Mouse (Mus musculus) spleen, embryonic (tissue): ENCODE measurements at regions not wholly inside any gene's neighbourhood (a gene's known extent, or its start where the extent isn't known, plus 50 kb on each side); places are given as distances from the start of the nearest gene placed in this dataset.

Source experiments
- CTCF ChIA-PET: fragments of 350-600 bp; sonication (Branson Sonifier 250); formaldehyde crosslinking; loops from one replicate; lab custom pipeline; 2022; lab: Charles Lee

DNA sequence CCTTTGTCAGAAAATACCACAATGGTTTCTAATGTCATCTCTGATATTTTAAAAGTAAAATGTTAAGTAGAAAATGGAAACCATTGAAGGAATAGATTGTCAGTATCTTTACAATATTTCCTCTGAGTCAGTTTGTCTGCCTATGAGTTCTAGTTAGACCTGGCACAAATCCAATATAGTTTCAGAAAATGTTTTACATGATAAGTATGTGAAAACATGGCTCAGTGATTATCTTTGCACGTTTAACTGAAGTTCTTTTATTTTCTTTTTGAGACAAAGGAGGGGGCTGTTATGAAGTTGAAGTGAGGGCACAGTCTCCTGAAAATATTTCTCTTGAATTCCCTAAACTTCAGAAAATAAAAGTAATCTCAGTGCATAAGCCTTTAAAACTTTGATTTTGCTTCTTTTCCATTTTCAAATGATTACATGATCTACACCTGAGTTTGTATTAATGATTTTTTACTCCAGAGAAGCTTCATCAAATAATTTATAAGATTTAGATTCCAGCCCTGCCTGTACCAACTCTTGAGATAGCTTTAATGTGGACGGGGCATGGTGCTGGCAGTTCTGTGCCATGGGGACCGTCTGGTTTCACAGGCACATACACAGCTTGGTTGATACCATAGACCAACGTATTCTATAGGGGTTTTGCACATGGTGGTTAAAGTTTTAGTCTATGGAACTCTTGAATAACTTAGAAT lies 336.5 kb downstream of the Pdha2 start:
- CTCF ChIA-PET = no interaction called here

DNA sequence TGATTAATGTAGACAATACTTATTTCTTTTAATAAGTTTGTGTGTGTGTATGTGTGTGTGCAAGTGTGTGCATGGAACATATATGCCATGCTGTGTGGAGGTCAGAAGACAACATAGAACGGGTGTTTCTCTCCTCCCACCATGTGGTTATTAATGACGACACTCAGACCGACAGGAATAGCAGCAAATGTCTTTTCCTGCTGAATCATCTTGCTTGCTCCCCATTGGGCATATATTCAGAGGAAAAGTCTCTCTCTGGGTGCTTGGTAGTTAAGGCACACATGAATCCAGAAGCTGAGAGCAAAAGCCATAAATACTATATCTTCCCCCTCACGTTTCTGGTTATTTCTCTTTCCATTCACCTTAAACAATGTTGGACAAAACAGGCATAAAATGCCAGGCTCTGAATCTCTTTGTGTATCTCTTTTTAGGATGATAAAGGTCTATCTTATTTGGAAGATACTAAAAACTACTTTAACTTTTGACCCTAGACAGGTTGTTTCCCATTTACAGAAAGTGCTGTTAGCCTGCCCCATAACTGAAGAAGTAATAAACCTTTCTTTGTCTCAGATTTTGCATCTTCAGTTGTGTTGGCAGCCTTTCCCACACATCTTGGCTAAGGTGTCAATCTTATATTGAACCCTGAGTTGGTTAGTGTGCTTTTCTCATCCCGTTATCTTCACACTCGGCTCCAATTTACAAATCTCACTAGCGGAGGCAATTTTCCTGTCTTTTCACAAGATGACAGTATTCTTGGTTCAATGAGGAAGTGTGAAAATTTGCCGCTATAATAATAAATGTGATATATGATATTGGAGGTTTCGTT lies 337.9 kb downstream of the Pdha2 start:
- CTCF ChIA-PET = no interaction called here

DNA sequence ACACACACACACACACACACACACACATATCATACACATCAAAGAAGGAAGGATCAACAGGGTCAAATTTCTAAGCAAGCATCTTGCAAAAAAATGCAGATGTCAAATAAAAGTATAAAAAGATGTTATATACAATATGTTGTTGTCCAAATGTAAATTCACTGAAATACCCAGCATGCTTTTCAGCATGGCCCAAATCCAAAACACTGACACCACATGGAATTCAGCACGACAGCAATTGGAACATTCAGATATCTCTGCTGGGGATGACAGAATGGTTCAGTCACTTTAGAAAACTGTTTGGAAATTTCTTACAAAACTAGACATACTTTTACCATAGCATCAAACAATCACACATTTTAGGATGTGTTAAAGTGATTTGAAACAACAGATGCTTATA lies 339.6 kb downstream of the Pdha2 start:
- CTCF ChIA-PET = no interaction called here

DNA sequence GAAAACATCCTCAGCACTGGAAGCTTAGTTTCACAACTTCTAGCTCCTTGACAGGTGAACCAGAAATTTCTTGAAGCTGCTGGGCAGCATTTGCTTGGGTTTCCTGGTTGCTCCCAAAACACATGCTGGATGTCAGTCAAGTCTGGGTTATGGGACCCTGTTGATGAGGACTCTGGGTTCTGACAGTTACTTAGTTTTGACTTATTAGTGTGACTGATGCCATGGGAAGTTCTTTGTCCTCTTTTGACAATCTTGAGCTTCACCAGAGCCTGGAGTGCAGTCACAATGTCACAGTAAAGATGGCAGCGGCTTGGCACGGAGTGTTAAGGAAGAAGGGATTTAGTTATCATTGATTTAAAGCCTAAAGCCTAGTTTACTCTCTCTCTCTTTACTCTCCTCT lies 340.9 kb downstream of the Pdha2 start:
- CTCF ChIA-PET = no interaction called here

DNA sequence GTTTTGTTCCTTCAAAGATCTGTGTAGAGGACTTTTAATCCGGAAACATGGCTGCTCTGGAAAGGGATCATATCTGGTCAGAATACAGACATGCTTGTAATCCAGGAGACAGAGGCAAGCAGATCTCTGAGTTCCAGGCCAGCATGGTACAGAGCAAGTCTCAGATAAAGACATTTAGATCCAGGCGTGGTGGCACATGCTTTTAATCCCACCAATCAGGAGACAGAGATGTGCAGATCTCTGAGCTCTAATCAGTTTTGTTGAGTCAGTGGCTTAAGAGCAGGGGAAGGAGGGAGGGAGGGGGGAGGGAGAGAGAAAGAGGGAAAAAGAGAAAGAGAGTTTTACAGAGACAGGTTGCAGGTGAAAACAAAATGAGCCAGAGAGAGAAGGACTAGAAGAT lies 372.0 kb downstream of the Pdha2 start:
- CTCF ChIA-PET = no interaction called here

DNA sequence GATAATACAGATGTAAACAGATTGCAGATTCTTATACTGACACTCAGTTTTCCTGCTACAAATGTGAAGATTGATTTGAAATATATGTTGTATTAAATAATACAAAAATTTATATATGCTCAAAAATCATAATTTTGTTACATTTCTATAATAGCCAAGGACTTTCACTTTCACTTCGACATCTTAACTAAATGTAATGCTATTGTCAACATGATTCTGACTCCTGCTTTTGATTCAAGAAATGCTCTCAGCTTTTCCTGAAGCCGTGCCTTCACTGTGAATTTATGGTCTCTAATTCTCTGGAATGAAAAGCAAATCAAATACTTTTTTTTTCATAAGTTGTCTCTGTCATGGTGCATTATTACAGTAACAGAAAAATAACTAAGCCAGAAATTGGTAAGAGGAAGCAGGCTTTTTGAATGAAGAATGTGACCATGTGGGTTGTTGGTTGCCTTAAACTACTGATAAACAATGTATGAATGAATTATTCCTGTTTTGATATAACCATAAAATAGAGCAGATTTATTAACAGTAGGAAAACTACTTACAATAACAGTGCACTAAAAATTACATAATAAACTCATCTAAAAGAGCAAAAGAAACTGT lies 374.1 kb downstream of the Pdha2 start:
- CTCF ChIA-PET = interaction anchor here (0.7 kb wide), 1 partner anchor 53 kb away, joined by 3 read pairs; no protein-coding TSS in a partner anchor

DNA sequence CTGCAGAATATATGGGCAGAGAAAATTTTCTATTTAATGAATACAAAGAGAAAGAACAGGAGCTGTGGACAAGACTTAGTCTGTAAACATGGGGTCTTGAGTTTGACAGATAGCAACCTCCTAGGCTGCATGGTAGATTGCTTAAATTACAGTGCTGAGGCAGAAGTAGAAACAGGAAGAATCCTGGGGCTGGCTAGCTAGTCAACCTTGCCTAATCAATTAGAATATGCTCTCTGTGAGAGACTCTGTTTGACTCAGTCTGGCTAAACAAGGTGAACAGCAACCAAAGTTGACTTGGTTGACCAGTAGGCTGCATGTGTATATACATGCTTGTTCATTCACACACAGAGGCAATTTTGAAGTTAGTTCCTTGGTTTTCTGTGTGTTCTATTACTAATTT lies 390.9 kb downstream of the Pdha2 start:
- CTCF ChIA-PET = no interaction called here

DNA sequence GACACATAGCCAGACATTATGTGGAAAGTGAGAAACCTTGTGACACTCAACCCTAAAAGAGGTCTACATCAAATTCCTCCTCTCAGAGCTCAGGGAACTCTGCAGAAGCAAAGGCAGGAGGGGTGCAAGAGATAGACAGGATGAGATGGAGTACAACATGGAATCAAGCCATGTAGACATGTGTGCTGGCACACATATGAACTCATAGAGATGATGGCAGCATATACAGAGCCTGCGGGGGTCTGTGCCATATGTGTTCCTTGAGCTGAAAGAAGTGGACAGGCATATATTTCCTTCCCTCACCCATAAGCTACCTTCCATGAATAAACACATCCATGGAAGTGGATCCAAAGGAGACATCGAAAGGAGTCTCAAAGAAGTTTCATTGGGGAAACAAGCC lies 406.6 kb downstream of the Pdha2 start:
- CTCF ChIA-PET = no interaction called here

DNA sequence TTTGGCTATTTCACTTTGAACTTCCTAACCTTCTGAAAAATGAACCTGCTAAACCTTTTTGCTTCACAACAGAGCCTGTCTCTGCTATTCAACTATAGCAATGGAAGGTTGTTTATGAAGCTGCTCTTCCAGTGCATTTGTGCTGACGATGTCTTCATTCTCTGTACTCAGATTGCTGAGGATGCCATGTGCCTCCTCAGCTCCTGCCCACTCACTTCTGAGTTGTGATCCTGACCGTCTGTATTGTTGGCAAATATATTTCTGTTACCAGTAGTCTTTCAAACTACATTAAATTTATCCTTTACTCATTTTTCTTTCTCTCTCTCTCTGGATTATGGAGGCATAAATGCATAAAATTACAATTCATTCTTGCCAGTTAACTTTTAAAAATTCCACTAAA lies 419.2 kb downstream of the Pdha2 start:
- CTCF ChIA-PET = no interaction called here

DNA sequence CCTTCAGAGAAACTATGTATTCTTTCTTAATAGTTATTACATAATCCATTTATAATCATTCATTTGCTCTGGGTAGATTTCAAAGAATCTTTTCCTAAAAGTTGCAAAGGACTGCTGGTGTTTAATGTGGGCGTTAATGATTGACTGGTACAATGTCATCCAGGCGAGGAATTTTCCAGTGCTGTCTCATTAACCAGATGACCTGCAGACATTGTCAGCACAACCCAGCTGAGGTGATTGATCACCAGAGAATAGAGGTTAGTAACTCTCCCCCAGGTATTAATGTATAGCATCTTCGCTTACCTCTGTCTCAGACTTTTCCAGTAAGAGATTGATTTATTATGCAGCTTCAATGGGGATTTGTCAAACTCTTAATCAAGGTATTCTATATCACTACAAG lies 426.5 kb downstream of the Pdha2 start:
- CTCF ChIA-PET = no interaction called here

DNA sequence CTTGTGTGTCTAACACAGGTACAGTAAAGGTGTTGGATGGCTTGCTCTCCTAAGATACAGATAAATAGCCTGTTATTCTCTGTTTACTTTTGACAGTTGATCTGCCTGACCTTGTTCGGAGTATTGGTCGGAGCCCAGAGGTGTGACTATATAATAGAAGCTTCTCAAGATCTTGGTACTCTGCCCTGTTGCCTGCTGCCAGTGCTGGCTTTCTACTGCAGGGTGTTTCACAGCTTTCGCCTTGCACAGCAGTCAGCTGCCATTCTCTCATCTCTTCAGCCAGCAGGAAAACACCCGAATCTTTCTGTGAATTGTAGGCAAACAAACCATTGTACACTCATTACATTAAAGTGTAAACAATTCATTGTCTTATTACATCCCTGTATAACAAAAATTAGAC lies 452.1 kb downstream of the Pdha2 start:
- CTCF ChIA-PET = no interaction called here

DNA sequence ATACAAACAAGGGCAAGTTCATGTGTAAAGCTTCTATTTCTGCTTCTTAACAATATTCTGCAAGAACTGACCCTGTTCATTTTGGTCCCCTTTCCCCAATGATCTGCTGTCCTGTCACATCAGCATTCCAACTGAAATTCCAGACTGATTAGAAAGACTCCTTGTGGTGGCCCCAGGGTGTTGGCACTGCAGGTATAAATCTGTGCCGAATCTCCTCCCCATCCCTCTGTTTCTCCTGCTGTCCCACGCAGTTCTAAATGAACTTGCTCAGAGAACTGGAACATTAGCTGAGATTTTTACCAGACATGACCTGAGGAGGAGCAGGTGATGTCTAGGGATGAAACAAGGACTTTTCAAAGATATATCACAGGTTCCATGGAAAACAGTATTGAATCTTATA lies 467.7 kb downstream of the Pdha2 start:
- CTCF ChIA-PET = no interaction called here

DNA sequence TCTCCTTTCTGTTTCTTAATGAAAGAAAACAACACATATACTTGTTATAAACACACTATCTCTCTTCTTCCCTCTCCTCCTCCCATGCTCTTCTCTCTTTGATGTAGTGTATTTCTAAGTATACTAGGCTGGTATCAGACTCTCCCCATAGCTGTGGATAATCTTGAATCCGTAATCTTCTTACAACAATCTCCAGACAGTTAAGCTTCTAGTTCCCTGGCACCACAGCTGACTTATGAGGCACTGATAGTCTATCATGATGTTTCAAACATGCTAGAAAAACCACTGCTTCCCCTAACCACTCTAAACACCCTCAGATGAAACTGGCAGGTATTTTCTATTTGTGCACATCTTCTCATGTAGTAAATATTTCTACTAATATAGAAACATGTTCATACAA lies 471.7 kb downstream of the Pdha2 start:
- CTCF ChIA-PET = no interaction called here

DNA sequence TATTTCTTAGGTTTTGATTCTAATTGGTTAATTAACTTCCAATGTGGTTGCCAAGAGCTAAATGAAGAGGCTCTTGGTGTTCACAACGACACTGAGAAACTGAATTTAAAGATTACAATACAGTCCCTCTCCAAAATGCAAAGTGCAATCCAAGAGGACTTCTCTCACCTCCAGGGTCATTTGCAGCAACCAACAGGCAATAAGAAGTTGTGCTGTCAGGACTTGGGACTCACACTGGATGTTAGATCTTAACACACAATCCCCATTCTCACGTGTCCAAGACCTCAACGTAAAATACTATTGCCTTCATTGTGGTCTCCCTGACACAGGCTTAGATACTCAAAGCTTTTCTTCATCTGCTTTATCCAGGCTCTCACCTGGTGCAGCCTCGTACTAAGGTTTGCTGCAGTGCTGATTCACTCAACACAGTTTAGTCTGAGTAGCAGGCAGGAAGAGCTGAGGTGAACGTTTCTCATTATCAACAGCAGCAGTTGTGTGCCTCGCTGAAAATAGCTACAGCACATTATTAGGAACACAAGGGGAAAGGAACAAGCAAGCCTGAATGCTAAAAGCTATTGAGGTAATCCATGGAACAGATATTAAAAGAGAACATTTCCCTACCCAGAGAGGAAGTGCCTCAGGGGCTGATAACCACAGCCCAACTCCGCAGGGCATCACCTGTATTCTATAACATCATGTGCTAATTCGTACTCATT lies 473.3 kb downstream of the Pdha2 start:
- CTCF ChIA-PET = no interaction called here

DNA sequence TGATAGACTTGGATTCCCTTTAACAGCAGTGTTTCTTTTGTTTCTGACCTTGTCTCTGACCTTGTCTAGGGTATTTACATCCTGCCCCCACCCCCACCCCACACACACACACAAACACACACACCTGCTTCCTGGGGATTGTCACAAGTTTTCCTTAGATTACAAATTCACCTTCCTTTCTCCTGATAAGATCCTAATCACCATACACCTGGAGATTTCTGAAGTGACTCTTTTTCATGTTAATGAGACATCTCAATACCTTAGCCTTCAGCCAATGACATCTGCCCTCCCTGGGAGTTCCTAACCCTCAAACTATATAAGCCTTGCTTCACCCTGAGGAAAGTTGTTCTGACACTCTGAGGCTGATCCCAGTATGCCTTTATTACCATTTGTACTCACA lies 495.3 kb downstream of the Pdha2 start:
- CTCF ChIA-PET = no interaction called here

DNA sequence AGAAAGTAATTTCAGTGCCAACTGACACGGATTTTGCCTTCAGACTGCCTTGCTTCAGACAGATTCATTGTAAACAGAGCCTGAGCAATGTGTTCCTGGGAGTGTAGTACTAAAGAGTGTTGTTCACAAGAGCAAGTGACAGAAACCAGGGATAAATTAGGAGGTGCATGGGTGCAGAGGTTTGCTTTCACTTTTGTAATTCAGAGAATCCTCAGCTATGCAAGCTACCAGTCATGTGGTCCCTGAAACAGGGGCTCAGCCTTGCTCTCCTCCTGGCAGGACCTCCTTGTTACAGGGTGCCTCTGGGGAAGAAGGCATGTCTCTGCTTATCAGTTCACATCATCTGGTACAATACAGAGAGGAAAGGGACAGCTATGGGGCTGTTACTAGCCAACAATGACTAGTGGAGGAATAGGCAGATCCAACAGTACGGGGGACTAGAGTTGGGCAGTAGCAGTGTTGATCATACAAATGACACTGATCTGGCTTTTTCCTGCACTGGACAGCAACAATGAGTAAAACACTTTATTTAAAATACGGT lies 504.5 kb downstream of the Pdha2 start:
- CTCF ChIA-PET = no interaction called here

DNA sequence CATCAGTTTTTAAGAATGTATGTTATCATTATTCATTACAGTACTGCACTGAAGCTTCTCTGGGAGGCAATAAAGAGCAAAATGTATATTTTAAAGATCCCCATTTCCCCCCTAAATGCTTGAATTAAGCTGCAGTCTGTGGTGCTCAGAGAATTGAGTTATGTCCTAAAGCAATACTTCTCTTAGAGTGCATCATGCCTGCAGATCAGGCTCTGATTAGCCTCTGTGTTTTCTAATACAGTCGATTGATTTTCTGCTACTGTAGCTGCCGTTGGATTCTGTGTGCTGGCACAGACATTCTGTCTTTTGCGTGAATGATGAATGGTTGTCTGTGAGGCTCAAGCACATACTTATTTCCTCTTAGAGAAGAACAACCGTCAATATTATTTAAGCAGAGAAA lies 505.4 kb downstream of the Pdha2 start:
- CTCF ChIA-PET = no interaction called here

DNA sequence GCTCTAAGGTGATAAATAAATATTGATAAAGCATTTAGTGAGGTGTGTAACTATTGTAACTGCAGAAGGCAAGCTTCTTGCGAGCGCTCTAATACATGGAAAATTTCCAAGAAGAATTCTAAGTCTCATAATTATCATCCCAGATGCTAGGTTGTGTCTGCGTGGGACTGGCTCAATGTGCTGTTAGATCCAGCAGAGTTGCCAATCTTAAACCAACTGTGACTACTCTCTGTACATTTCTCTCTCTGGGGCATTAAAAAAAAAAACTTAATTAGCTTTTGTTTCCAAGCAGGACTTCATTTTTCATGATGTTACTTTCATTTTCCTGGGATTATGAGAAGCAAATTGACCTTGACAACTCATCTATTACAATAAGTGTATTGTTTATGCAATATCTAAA lies 506.6 kb downstream of the Pdha2 start:
- CTCF ChIA-PET = no interaction called here

DNA sequence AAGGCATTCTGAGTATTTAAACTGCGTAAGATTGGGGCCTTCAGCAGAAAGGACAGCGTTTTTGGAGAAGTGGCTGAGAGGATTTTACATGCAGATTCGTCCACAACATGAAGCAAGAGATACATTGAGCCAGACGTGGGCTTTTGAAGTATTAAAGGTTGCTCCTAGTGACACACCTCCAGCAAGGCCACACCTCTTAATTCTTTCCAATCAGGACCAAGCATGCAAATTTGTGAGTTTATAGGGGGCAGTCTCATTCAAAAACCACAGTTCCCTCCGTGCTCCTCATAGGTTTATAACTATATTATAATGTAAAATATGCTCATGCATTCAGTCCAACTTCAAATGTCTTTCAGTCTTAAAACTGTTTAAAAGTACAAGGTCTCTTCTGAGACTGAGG lies 509.2 kb downstream of the Pdha2 start:
- CTCF ChIA-PET = no interaction called here

DNA sequence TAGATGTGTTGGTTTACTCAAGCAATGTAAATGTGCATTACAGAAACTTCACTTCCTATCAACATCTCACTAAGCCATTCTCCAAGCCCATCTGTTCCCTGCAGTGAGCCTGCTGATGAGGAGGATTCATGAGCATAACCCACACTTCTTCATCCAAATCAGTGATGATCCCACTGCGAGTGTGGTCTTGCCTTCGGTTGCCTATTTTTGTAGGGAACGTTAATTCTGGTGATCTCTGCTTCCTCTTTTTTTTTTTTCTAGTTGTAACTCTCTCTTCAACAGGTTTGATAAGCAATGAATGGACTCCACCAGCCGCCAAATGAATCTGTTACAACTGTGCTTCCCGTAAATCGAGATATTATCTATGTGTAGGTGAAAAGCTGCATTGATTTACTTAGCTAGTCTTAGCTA lies 509.9 kb downstream of the Pdha2 start:
- CTCF ChIA-PET = no interaction called here

DNA sequence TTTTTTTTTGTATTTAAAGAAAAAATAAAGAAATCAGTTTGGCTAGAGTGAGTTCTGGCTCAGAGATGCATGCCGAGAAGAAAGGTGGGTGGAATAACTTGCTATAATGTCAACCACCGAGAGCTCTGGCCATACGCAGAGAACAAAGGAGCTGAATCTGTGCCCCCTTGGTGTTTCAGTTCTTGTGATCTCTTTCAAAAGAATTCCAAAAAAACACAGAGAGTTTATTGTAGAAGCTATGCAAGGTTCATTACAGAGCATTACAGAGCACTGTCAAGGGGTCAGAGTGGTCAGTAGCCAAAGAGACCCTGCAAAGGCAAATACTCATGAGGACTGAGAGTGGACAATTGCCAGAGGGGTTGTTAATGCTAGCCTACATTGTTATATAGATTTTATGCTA lies 514.9 kb downstream of the Pdha2 start:
- CTCF ChIA-PET = no interaction called here

DNA sequence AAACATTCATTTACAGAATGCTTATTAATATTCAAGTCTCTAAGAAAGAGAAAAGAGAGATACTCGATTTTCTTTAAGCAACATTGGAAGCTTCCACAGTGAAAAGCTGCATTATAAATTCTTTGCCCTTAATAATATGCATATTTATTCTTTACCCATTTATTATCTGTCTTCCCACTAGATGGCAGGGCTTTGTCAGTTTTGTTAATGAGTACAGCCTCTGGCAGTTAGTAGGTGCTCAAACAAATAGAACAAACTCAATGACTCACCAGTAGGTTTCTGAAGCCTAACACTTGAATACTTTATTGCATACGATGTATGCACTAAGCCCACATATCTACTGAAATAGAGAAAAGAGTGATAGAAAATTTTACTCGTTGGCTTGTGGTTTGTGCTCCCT lies 529.4 kb downstream of the Pdha2 start:
- CTCF ChIA-PET = no interaction called here
